Mouse (Mus musculus) forebrain, postnatal 0 days (tissue): ENCODE data around the gene Btg1. TPM values are rescaled to one million over a fixed set of nuclear protein-coding genes. Genes with fewer than 3 reads are reported as not detected.

Experiments used
- ATAC-seq: fragments of 200-750 bp; cut with Nextera tagmentation; 2 replicates; pipeline ENCODE4 v1.8.0; 2017; ENCODE audit warnings: mild to moderate bottlenecking, moderate library complexity
- DNase-seq: peaks from one replicate; pipeline ENCODE4 v3.0.0-alpha.2; 2015
- H3K27ac ChIP-seq: fragments of 300-500 bp; sonication (generic); 2 replicates; pipeline ENCODE4 v1.5.1; 2014; ENCODE audit warnings: low read depth, mild to moderate bottlenecking, antibody characterized with exemption, low read length, moderate library complexity, mixed read lengths
- H3K27me3 ChIP-seq: fragments of 300-500 bp; sonication (generic); 2 replicates; pipeline ENCODE4 v1.6.1; 2014; ENCODE audit warnings: mild to moderate bottlenecking, low read length, mixed read lengths; ENCODE audit not compliant: insufficient read depth
- H3K36me3 ChIP-seq: fragments of 300-500 bp; sonication (generic); 2 replicates; pipeline ENCODE4 v1.6.1; 2014; ENCODE audit warnings: mild to moderate bottlenecking, moderate library complexity; ENCODE audit not compliant: insufficient read depth
- H3K4me1 ChIP-seq: fragments of 300-500 bp; sonication (generic); 2 replicates; pipeline ENCODE4 v1.6.1; 2014; ENCODE audit warnings: antibody characterized with exemption; ENCODE audit not compliant: insufficient read depth
- H3K4me2 ChIP-seq: fragments of 300-500 bp; sonication (generic); 2 replicates; pipeline ENCODE4 v1.6.1; 2014; ENCODE audit warnings: low read depth, mild to moderate bottlenecking, moderate library complexity
- H3K4me3 ChIP-seq: fragments of 300-500 bp; sonication (generic); 2 replicates; pipeline ENCODE4 v1.5.1; 2014; ENCODE audit warnings: low read depth, low read length, mixed read lengths
- H3K9ac ChIP-seq: fragments of 300-500 bp; sonication (generic); 2 replicates; pipeline ENCODE4 v1.6.1; 2014; ENCODE audit warnings: mild to moderate bottlenecking
- H3K9me3 ChIP-seq: fragments of 300-500 bp; sonication (generic); 2 replicates; pipeline ENCODE4 v1.6.1; 2016; ENCODE audit warnings: low read length
- CTCF ChIP-seq: sonication (generic); IDR thresholded peaks from 2 replicates; pipeline ENCODE4 v1.5.1; 2016; ENCODE audit warnings: antibody characterized with exemption, control low read depth, low read depth
- WGBS: fragments of 180-500 bp; shearing (Covaris S2); extraction: QIAGEN DNeasy Blood & Tissue Kit; methylation state at CpG from one replicate; pipeline ENCODE4 v1.1.7; 2014; 5-methylcytosine and 5-hydroxymethylcytosine counted together
- polyA plus RNA-seq: library from polyadenylated mRNA; unstranded; fragments of >200 nt; fragmentation: Nextera tagmentation; extraction: Ambion mirVana; gene quantifications from 2 replicates; pipeline ENCODE4 v1.2.1, GENCODE M21; 2015
- total RNA-seq: library from RNA; depleted of rRNA; stranded (reverse); fragments of >200 nt; gene quantifications from 2 replicates; pipeline ENCODE4 v1.2.3, GENCODE M21; 2014

Btg1 gene
- total and polyA plus RNA-seq, 2 experiments from 2014 or later = 28.1 to 28.7 TPM

GRCm38 (mm10) chr10:96662976-96663375, 46.2 kb downstream of the Btg1 start:
- no peak for ATAC-seq

GRCm38 (mm10) chr10:96663739-96664430, 47.1 kb downstream of the Btg1 start:
- Histone ChIP-seq H3K36me3 (no peaks in the 10 kb centered on the region), H3K9me3 (no peaks in the 10 kb centered on the region), H3K27me3 (no peaks in the 10 kb centered on the region), H3K4me2 (no peak overlapping the region), H3K4me3 (no peak overlapping the region), H3K4me1 (peaks cover 2% of the 10 kb centered on the region; the same call in 1 of the 2 replicates), H3K27ac (no peak overlapping the region), H3K9ac (no peak overlapping the region)
- DNase-seq (no peak), ATAC-seq (no peak)
- TF ChIP-seq CTCF = no peak
- WGBS = 93% methylated on average over 9 of the region's 9 CpGs

More at GRCm38 (mm10) chr10:96662976-96663375, 46.2 kb downstream of the Btg1 start:
- Histone ChIP-seq H3K9ac (no peak overlapping the region), H3K4me2 (no peak overlapping the region), H3K27me3 (no peaks in the 10 kb centered on the region), H3K4me3 (no peak overlapping the region), H3K9me3 (no peaks in the 10 kb centered on the region), H3K27ac (no peak overlapping the region), H3K36me3 (no peaks in the 10 kb centered on the region), H3K4me1 (peaks cover 3% of the 10 kb centered on the region; the same call in 1 of the 2 replicates)
- no peak for DNase-seq
- WGBS = 88% methylated on average over 4 of the region's 4 CpGs
- TF ChIP-seq CTCF = no peak
